Mouse (Mus musculus) induced T-regulatory cell, adult 2 months (primary cell): ENCODE measurements around the gene Podxl.

Experiments used
- DNase-seq: peaks from one replicate; pipeline ENCODE4 v3.0.0-alpha.2; 2012; ENCODE audit warnings: low read depth

Podxl gene

DNA sequence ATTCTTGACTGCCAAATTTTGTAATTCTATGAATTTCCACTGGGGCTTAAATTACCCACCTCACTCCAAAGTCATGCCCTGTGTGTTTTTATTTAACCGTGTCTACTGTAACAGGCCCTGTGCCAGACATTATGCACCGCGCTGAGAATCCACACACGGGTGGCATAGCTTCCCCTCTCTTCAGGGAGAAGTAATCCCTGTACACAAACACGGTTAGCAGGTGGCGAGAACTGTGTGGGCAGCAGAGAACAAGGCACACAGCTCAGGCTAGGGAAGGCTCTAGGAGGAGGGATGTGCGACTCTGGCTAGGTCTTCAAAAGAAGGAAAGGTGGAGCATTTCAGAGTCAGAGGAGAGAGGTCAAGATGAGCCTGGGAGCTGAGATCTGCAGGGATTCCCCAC lies 3.4 kb upstream of the Podxl start:
- DNase-seq, result no peak

DNA sequence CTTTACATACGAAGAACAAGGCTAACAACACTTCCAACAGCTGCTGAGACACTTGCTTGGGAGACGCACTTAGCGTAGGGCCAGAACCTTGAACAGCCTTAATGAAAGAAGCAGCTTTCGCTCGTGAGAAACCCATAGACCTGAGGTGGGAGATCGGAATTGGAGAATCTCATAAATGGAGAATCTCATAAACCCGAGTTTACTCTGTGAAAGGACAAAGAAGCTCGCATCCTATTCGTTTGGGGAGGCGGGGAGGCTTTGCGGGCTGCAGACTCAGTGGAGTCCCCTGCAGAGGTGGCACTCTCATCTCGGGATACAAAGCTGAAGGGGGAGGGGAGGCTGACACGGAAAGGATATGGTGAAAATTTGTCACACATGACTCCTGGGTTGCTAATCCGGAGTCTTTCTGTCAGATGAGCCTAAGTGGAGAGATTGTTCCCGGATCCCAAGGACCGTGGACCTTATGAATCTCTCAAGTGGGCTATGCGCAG lies 1.2 kb upstream of the Podxl start:
- DNase-seq, result peak; percentile 23

DNA sequence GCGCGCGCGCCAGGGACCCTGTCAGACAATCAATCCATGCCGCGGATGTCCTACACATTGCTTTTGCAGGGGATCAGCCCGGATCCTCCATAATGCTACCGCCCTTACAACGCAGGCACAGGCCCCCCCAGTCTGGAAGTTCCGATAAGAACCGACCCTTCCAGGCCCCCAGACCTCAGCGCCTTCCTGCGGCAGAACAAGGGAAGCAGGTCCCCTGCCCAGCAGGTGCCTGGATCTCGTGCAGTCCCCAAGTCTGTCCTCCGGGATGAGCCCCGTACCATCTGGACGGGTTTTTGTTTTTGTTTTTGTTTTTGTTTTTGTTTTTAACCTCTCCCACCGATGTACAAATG lies 376 bp upstream of the Podxl start:
- DNase-seq, result no peak

DNA sequence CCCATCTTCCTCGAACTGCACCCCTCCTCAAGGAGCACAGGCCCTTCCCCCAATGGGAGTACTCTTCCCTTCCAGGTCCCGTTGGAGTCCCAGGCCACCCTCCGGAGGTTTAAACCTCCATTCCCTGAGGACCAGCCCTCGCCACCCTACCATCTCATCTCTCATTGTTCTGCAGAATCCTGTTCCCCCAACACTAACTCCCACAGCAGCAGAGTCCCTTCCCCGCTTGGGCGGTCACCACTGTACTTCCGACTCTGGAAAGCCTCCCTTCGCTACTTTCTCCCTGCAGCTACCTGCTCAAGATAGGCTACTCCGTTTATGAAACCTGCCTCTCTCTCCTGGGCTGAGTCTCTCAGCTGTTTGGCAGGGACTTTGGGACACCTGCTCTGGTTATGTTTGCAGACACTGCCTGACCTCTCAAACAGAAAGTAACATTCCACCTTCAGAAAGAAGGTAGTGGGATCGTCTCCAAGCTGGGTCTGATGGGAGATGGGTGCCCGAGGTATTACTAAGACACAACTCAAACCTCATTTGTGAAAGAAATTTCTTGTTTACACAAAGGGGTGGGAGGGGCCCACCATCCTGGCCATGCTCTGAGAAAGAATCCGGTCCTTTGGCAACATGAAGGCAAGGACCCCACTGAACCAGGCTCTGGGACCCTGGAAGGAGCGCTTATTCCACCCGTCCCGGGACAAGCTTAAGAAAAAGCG lies 1.3 kb downstream of the Podxl start:
- peak; percentile 11 for DNase-seq

DNA sequence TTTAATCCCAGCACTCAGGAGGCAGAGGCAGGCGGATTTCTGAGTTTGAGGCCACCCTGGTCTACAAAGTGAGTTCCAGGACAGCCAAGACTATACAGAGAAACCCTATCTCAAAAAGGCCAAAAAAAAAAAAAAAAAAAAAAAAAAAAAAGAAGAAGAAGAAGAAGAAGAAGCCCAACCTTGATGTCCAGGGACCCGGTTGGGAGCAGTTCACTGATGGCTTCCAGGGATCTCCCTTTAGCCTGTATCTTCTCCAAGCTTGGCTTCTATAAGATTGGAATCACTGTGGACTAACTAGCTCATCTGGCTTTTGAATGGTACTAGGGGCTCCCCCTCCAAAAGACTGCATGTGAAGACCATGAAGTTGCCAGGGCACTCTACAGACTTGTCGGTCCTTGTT lies 1.8 kb downstream of the Podxl start:
- DNase-seq, result peak; percentile 4

DNA sequence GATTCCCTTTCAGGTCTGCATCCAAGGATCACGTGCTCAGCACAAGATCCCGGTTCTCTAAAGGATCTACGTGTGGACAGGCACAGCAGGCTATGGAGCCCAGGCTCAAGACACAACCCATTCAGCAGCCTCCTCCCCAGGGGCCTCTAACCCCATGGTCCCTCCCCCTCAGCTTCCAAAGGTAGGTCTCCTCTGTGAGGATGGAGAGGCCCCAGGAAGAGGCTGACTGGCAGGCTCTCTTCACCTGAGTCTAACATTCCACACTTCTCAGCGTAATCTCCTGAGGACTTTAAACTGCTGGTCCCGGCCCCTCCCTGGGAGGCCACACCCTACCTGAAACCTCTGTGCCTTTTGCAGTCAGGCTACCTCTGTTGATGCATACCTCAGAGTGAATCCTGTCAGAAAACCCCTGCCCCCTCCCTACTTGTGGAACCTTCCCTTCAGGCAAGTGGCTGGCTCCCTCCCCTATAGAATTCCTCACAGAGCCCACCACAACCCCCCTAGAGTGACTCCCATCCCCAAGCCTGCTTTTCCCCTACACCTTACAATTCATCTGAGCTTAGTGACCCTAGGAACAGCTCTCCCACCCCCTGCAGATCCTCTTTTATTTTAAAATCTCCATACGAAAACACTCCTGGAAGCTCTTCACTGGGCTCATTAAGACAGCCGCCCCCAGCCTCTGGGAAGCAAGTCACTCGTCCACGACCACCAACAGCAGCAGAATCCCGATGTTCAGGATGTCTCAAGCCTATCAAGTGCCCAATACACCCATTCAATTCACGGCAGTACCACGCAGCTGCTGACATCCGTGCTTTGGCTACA lies 3.4 kb downstream of the Podxl start:
- no peak for DNase-seq

DNA sequence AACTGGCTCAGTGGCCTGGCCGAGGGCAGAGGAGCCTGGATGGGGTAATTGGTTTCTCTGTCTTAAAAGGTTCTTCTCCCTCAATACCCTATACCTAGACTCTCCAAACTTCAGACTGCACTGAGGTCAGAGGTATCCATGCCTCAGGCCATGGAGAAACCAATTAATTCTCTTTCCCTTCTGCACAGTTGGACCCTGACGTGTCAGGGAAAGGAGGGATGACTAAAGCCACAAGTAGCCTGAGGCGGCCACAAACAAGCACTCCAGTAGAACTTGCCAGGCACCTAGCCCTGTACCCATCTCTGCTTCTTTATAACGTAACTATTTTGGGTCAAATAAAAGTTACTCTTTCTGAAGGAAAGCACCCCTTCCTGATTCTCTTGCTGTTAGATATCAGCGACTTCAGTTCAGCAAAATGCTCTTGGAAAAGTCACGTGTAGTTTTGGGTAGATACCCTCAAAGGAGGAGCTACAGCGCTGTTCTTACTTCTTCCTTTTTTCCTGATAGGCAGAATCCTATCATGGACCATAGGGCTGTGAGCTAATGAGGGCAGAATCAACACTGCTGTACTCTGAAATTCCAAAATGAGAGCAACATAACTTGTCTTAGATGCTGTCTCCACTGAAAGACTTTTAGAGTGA lies 7.2 kb downstream of the Podxl start:
- no peak for DNase-seq

DNA sequence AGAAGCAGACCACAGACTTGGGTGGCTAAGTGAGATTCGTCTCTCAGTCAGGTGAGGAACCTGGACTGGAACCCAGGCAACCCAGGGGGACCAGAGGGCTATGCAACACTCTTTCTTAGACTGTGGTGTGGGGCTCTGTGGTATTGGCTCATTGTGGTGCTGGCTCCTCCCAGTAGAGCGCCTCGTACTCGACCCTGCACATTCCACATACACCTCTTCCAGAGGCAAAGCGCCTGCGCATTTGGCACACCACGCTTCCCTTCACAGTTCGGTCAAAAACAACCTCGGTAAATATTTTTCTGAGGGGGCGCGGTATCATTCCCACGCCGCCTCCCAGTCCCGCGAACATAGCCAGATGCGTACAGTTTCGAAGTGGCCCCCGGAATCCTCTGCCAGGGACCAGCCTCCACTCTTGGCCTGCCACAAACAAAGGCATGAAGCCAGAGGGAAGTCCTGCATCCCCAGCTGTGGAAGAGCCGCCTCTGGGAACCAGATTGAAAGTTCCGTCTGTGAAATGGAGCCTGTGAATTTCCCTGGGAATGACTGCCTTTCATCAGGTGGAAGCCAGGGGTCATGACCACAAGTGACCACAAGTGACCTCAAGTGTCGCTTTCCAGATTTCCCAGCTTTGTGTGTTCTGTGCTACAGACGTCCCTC lies 12.8 kb downstream of the Podxl start:
- no peak for DNase-seq

DNA sequence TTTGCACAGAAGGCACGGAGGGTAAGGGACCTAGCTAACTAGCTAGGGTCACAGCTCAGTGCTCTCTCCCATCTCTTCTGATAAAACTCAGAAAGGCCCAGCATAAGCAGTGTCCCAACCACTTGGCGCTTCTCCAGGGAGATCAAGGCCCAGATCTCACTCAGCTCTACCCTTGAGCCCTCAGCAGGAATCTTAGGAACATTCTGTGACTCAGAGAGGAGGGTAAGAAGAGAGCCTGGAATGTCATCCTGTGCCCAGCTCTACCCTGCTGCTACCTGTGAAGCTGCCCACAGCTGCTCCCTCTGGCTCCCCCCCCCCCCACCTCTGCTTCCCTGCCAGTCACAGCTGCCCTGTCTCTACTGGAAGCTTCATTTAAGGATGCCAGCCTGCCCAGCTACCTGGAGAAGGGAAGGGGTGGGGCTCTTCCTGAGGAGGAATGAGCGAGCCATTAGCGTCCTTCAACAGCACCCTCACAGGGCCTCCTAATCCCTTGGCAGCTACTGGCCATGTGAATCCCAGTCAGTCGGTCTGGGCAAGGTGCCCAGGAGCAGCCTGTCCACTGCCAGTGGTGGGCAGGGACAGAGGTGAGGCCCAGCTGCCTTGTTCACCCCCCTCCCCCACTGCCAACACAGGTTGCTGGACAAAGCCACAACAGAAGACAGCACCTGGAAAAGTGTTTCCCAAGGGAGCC lies 14.3 kb downstream of the Podxl start:
- no peak for DNase-seq

DNA sequence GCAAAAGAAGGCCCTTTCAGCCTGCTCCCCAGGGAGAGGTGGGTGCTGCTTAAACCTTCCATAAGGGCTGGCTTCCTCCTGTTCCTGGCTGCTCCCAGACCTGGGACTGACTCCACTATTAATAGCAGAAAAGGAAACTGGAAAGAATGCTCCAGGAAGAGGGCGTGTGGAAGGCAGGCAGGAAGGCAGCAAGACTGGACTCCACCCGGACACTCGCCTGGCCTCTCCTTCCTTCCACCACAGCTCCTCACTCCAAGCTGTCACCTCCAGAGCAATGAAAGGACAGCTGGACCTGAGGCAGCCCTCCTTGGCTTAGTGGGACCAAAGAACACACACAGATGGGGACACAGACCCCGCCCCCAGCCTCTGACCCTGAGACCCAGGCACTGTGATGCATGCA lies 19.5 kb downstream of the Podxl start:
- no peak for DNase-seq

DNA sequence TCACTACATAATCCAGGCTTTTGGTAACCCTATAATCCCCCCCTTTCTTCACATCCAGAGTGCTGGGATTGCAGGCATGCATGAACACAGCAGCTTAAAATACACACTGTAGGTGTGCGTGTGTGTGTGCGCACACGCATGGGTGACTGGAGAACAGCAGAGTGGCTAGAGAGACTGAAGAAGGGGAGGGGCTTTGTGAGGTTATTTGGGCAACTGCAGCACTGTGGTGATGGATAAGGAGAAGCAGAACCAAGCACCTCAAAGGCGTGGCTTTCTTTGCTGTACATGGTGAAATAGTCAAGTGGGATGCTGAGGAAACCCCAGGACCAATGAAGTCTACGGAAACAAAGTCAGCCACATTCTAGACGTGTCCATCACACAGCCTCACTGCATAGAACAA lies 23.8 kb downstream of the Podxl start:
- no peak for DNase-seq

DNA sequence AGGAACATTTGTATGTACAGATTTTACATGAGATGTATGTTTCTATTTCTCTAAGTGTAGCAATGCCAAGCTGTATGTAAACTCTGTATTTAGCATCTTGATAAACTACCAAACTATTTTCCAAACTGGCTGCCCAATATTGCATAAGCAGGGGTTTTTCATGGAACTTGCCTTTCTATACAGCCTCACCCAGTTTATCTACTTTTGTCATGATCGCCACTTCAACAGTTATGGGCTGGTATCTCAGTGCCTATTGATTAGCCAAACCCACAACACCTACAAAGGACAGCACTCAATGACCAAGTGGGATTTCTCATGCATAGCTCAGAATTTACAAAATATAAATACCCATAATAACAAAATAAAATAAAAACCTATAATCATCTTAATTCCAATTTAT lies 25.7 kb downstream of the Podxl start:
- no peak for DNase-seq

DNA sequence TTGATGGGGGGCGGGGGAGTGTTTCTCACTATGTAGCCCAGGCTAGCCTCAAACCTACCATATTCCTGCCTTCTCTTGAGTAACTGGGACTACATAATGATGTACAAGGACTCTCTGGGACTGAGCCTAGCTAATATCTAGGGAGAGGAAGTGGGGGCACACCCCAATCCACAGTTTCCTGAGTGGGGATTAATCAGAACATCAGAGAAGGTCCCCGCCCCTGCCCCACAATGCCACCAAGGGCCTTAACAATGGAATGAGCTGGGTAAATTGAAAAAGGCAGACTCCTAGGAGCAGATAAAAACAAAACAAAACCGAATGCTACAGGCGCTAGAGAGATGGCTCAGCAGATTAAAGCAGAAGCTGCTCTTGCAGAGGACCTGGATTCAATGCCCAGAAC lies 26.6 kb downstream of the Podxl start:
- DNase-seq, result peak; percentile 20

DNA sequence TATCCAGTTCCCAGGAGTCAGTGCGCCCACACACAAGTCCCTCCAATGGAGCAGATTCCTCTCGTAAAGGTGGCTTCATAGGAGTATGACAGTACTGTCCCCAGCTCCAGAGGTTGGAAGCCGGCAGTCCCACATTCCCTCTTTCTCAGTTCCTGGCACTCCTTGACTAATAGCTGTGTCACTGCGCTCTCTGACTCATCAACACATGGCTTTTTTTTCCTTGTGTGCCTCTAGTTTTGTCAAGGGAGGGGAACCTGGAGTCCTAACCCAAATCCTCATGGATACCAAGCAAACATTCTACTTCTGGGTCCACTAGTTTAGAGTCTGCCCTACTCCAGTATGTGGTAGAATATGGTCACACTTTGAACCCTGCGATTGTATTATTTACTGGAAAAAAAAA lies 29.1 kb downstream of the Podxl start:
- no peak for DNase-seq

DNA sequence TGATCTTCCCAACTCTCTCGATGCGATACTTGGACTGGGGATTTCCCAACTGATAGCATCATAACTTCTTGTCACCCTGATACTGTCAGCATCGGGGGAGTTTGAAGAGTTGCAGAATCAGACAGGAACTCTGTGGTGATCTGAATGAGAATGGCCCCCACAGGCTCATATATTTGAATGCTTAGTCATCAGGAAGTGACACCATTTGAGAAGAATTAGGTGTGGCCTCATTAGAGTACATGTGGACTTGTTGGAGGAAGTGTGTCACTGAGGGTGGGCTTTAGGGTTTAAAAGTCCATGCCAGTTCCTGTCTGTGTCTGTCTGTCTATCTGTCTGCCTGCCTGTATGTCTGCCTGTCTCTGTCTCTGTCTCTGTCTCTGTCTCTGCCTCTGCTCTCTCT lies 31.9 kb downstream of the Podxl start:
- peak; percentile 32 for DNase-seq

DNA sequence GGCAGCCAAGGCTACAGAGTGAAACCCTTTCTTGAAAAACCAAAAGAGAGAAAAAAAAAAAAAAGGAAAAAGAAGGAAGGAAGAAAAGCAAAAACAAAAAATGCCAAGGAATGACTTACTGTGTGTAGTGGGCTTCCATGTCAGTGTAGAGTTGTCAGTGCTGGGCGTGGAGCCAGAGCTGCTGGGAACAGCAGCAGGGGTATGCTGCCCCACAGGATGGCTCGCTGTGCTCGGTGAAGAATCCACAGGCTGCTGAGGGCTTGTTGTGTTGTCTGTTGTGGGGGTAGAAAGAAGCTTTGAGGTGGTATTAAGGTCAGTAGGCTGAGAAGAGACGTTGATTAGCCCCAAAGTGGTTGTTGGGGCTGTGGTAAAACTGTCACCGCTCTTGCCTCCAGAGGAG lies 35.4 kb downstream of the Podxl start:
- DNase-seq, result no peak

DNA sequence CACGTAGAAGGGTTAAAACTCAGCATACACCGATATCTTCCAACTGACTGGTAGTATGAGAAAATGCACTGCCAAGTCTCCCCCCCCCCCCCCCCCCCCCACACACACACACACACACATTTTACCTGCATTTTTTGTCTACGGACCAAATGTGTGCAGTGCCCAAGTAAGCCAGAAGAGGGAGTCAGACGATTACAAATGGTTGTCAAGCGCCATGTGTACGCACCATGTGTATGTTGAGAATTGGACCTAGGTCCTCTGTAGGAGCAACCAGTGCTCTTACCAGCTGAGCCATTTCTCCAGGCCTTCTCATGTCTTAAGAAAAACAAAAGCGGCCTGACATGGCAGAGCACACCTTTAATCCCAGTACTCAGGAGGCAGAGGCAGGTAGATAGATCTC lies 35.9 kb downstream of the Podxl start:
- DNase-seq, result peak; percentile 76

DNA sequence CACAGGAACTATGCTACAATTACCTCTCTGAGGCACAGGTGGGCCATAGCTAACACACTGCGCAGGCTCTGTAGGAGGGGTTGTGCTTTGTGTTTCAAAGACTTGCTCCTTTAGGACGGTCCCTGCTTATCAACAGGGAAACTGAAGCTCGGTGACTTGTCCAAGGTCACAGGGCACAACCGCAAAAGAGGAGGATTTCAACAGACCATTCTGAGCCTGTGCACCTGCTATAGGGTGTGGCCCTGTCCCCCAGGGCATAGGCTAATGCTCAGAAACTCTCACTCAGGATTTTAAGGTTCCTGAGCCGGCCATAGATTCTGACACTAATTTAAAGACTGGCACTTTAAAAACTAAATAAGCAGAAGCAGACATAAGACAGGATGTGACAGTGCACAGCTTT lies 36.9 kb downstream of the Podxl start:
- DNase-seq, result no peak

DNA sequence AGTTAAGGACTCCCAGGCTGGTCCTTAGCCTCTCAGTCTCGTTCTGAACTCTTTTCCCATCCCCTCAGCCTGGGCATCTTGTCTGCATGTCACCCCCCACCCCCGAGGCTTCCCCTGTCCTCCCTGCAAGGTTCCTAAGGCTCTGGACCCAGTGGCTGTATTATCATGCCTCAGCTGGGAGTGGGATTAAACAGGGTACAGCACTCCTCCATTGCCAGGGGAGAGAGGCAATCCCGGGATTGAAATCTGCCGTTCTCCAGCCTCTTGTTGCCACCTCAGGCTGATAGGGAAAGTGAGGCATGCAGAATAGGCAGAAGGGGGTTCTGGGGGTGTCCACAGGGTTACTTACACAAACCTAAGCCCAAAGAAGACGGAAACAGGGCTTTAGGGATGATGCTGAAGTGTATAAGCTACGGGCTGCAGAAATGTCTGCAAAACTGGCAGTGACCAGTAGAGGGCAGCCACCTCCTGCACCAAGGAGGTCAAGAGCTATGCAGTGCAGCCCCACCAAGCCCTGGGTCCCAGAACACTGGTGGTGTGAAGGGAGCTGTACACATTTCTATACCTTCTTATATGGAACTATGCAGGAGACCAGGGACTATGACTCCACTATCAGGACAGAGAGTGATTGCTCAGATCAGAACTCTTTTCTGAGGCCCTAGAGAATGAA lies 38.4 kb downstream of the Podxl start:
- peak; percentile 69 for DNase-seq

DNA sequence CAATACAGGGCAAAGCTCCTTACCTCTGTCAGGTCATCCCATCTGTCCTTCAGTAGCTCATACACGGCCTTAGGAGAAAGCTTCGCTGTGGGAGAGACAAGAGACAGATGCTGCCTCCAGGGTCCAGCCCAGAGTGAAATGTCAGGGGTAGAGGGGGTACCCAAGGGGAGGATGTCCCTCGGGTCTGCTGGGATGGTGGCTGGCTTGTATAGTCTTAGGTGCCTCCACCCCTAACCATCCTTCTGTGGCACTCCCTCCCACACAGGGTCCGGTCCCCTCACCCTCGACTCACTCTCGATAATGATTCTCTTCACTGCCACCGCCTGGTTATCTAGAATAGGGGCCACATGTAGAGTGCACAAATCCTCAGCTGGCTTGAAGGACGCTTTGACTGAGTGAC lies 39.1 kb downstream of the Podxl start:
- no peak for DNase-seq

DNA sequence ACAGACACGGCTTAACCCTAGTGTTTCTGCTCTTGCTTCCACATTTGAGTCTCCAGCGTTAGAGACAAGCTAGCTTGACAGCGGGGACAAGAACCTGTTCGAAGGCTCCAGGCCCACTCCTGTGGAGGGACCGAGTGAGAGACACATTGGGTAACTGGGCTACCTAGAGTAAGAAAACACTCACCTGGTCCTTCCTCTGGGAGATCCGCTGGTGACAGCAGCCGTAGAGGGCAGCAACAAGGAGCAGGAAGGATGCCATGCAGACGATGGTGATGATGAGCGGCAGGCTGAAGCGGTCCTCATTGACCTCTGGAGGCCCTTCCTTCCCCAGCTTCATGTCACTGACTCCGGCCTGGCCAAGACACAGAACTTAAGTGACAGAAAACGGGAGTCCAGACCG lies 39.7 kb downstream of the Podxl start:
- DNase-seq, result no peak

DNA sequence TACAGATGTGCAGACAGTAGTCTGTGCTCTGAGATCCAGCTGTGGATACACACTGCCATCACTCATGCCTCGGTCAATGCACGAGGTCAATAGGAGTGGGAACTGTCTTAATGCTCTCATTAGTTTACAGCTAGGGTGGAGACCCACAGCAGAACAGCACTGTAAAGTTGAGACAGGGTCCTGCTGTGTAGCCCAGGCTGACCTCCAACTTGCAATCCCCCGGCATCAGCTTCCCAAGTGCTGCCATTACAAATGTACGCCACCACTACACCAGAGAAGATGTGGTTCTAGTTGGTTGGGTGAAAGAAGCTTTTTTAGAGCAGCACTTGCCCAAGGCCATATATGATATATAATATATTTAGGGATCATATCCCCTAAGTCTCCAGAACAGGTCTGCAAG lies 40.1 kb downstream of the Podxl start:
- no peak for DNase-seq
